Comparison of ENCODE assay signal across 8 mouse cellular contexts in genomic region chr7:142657821-142658614, GRCm38 (mm10). TPM values are rescaled to one million over a fixed set of nuclear protein-coding genes. Genes with fewer than 3 reads are reported as not detected.
DNase-seq lines count a peak whose midpoint lies in the region; ATAC-seq and TF ChIP-seq lines count a peak whose summit lies in the region.

No protein-coding gene starts in this region.

- H3K4me2 ChIP-seq in liver, embryonic 11.5 days = peak overlapping the region; percentile 63
- H3K4me2 ChIP-seq in hindbrain, postnatal 0 days (ENCODE audit: low read depth, low read length) = peak overlapping the region; percentile 47
- H3K4me2 ChIP-seq in myocyte (ENCODE audit: low read depth) = peak overlapping the region; percentile 6

- TF ChIP-seq CTCF in embryonic fibroblast, embryonic 13.5 days (IDR thresholded peaks at IDR 0.05; ENCODE audit: borderline replicate concordance, insufficient read depth, low read length) = no peak
- no peak for TF ChIP-seq CTCF in hindbrain, postnatal 0 days (IDR thresholded peaks at IDR 0.05; ENCODE audit: low read depth)

- H3K27ac ChIP-seq in liver, embryonic 11.5 days (ENCODE audit: low read depth, low read length) = peak overlapping the region; percentile 90
- H3K27ac ChIP-seq in embryonic fibroblast, embryonic 13.5 days (ENCODE audit: insufficient read depth, low read length) = peak overlapping the region; percentile 49
- 0 out of 2 replicates have a peak overlapping the region, but pooled peaks have one; percentile 26 for H3K27ac ChIP-seq in hindbrain, postnatal 0 days

- WGBS in liver, embryonic 11.5 days = 3% methylated on average over 34 of the region's 34 CpGs
- 1% methylated on average over 34 of the region's 34 CpGs for WGBS in hindbrain, postnatal 0 days

- H3K4me1 ChIP-seq in liver, embryonic 11.5 days (replicated peaks; ENCODE audit: control insufficient read depth, insufficient read depth, low read length) = peaks cover 4% of the 10 kb centered on the region; the same call in 1 of the 2 replicates
- H3K4me1 ChIP-seq in embryonic fibroblast, embryonic 13.5 days (ENCODE audit: control insufficient read depth, insufficient read depth, low read length) = no peaks in the 10 kb centered on the region
- 0 out of 2 replicates have a peak, but pooled peaks cover 5% of the 10 kb centered on the region for H3K4me1 ChIP-seq in hindbrain, postnatal 0 days (ENCODE audit: insufficient read depth, low read length)

- TF ChIP-seq POLR2A in embryonic fibroblast, embryonic 13.5 days (IDR thresholded peaks at IDR 0.05; ENCODE audit: low read depth, low read length) = no peak
- no peak for TF ChIP-seq POLR2A in myocyte (IDR thresholded peaks at IDR 0.05; ENCODE audit: insufficient read length, low read depth)

- H3K4me3 ChIP-seq in liver, embryonic 11.5 days (ENCODE audit: low read depth, low read length) = peak overlapping the region; percentile 59
- peak overlapping the region; percentile 52 for H3K4me3 ChIP-seq in embryonic fibroblast, embryonic 13.5 days (ENCODE audit: insufficient read depth, low read length)
- peak overlapping the region; percentile 30 for H3K4me3 ChIP-seq in hindbrain, postnatal 0 days (ENCODE audit: low read length)
- H3K4me3 ChIP-seq in myocyte = peak overlapping the region; percentile 15

- peak overlapping the region; percentile 76 for H3K9ac ChIP-seq in liver, embryonic 11.5 days (ENCODE audit: low read depth, low read length)
- no peak overlapping the region for H3K9ac ChIP-seq in hindbrain, postnatal 0 days (replicated peaks; ENCODE audit: low read length)

- no peak overlapping the region for H3ac ChIP-seq in myocyte (ENCODE audit: control insufficient read depth, insufficient read length)

- DNase-seq in liver, embryonic 11.5 days (ENCODE audit: low spot score) = no peak
- DNase-seq in liver = no peak
- DNase-seq in hindbrain, postnatal 0 days (ENCODE audit: low spot score) = no peak
- no peak for DNase-seq in cerebellum, adult 8-10 months
- DNase-seq in left cerebral cortex, postnatal 10 days (ENCODE audit: extremely low spot score in 1 of 2, low spot score in 2 of 2) = no peak

- no peak; the same call in 1 of the 2 replicates for ATAC-seq in liver, embryonic 11.5 days (replicated peaks; ENCODE audit: low FRiP score)
- no peak for ATAC-seq in hindbrain, postnatal 0 days
- no peak for ATAC-seq in erythroid progenitor cell, adult 5-6 weeks (replicated peaks; ENCODE audit: low FRiP score, poor library complexity, severe bottlenecking)

- no peaks in the 10 kb centered on the region for H3K36me3 ChIP-seq in liver, embryonic 11.5 days (ENCODE audit: control insufficient read depth, insufficient read depth, low read length)
- no peaks in the 10 kb centered on the region for H3K36me3 ChIP-seq in hindbrain, postnatal 0 days (ENCODE audit: insufficient read depth, low read length)
- H3K36me3 ChIP-seq in myocyte (ENCODE audit: control insufficient read depth, insufficient read depth) = no peaks in the 10 kb centered on the region

- intact Hi-C loops in left cerebral cortex, postnatal 10 days (cut with DNase I) = no loop called here

- H3K79me2 ChIP-seq in myocyte (ENCODE audit: control insufficient read depth, insufficient read depth) = no peaks in the 10 kb centered on the region

- peaks cover 98% of the 10 kb centered on the region for H3K27me3 ChIP-seq in liver, embryonic 11.5 days (replicated peaks; ENCODE audit: control insufficient read depth, insufficient read depth, low read length)
- peaks cover 83% of the 10 kb centered on the region for H3K27me3 ChIP-seq in hindbrain, postnatal 0 days (ENCODE audit: insufficient read depth, low read length)
- peaks cover 22% of the 10 kb centered on the region for H3K27me3 ChIP-seq in myocyte (ENCODE audit: control insufficient read depth, insufficient read depth, insufficient read length)

- no peaks in the 10 kb centered on the region for H3K9me3 ChIP-seq in liver, embryonic 11.5 days (ENCODE audit: control insufficient read depth, low read length)
- no peaks in the 10 kb centered on the region for H3K9me3 ChIP-seq in hindbrain, postnatal 0 days (ENCODE audit: low read length)

TF ChIP-seq in myocyte, 11 proteins besides CTCF, POLR2A, EP300 and RAD21:
- TF ChIP-seq TCF12 (IDR thresholded peaks at IDR 0.05; ENCODE audit: insufficient read depth, poor library complexity, severe bottlenecking) = no peak
- no peak for TF ChIP-seq CEBPB (IDR thresholded peaks at IDR 0.05; ENCODE audit: insufficient read depth, poor library complexity, severe bottlenecking)
- TF ChIP-seq E2F4 (IDR thresholded peaks at IDR 0.05; ENCODE audit: insufficient read depth) = no peak
- TF ChIP-seq POLR2AphosphoS2 (IDR thresholded peaks at IDR 0.05; ENCODE audit: insufficient read length, low read depth) = no peak
- TF ChIP-seq MYOG (IDR thresholded peaks at IDR 0.05; ENCODE audit: control insufficient read depth in 1 of 3, insufficient read depth in 1 of 3, insufficient read length in 2 of 3, low read depth in 2 of 3) = no peak
- no peak for TF ChIP-seq MYOD1 (IDR thresholded peaks at IDR 0.05; ENCODE audit: control insufficient read depth in 1 of 3, insufficient read length in 2 of 3, low read depth in 2 of 3)
- TF ChIP-seq MAX (IDR thresholded peaks at IDR 0.05; ENCODE audit: low read depth) = no peak
- no peak for TF ChIP-seq SRF (IDR thresholded peaks at IDR 0.05; ENCODE audit: control insufficient read depth, insufficient read length, low read depth)
- TF ChIP-seq TCF3 (IDR thresholded peaks at IDR 0.05; ENCODE audit: insufficient read length, low read depth) = no peak
- TF ChIP-seq REST (IDR thresholded peaks at IDR 0.05; ENCODE audit: insufficient read depth, insufficient read length) = no peak
- TF ChIP-seq USF1 (IDR thresholded peaks at IDR 0.05; ENCODE audit: low read depth) = no peak

RNA-seq across cellular contexts. Expression of gene Igf2, which starts 8.6 kb away (rescaled TPM):
- 390 and 480 TPM in 2 replicates for polyA plus RNA-seq in liver, embryonic 11.5 days (2014; fragmentation: Nextera tagmentation; extraction: Ambion mirVana)
- 2,532 and 4,944 TPM in 2 replicates for polyA plus RNA-seq in embryonic fibroblast, embryonic 13.5 days (2011; ENCODE audit: insufficient read length, low read depth, missing spikeins)
- total RNA-seq in hindbrain, postnatal 0 days (2014; rRNA removed) = 262 and 308 TPM in 2 replicates
- polyA plus RNA-seq in hindbrain, postnatal 0 days (2015; fragmentation: Nextera tagmentation; extraction: Ambion mirVana) = 200 and 279 TPM in 2 replicates
- 331 TPM for polyA plus RNA-seq in myocyte (2012; fragmentation: generic; extraction: Trizol)
- total RNA-seq in erythroid progenitor cell, adult 5-6 weeks (2015; ENCODE audit: low replicate concordance) = not detected in 2 replicates
- total RNA-seq in erythroid progenitor cell, adult 5-6 weeks (2017; ENCODE audit: low replicate concordance) = not detected in 2 replicates
- total RNA-seq in left cerebral cortex, postnatal 10 days (2021) = 100 to 1,000 TPM; 216 to 220 TPM

RNA-seq across cellular contexts. Expression of gene Gm49394, which starts 11.7 kb away (rescaled TPM):
- polyA plus RNA-seq in liver, embryonic 11.5 days (2014; fragmentation: Nextera tagmentation; extraction: Ambion mirVana) = not detected in 2 replicates
- polyA plus RNA-seq in embryonic fibroblast, embryonic 13.5 days (2011; ENCODE audit: insufficient read length, low read depth, missing spikeins) = 0.45 and 0.93 TPM in 2 replicates
- 0.32 and 0.68 TPM in 2 replicates for total RNA-seq in hindbrain, postnatal 0 days (2014; rRNA removed)
- polyA plus RNA-seq in hindbrain, postnatal 0 days (2015; fragmentation: Nextera tagmentation; extraction: Ambion mirVana) = not detected in 2 replicates
- polyA plus RNA-seq in myocyte (2012; fragmentation: generic; extraction: Trizol) = 0.65 TPM
- not detected in 2 replicates for total RNA-seq in erythroid progenitor cell, adult 5-6 weeks (2015; ENCODE audit: low replicate concordance)
- not detected in 2 replicates for total RNA-seq in erythroid progenitor cell, adult 5-6 weeks (2017; ENCODE audit: low replicate concordance)
- under 1 TPM; 0.10 to 0.21 TPM for total RNA-seq in left cerebral cortex, postnatal 10 days (2021)

Comparison
In these comparisons a context has a peak if more than half of its experiments do, and no peak if none do; other contexts are left out.
1. H3K27ac ChIP-seq: peak in every context shown above with its lines; median percentile 90 in liver, embryonic 11.5 days; 49 in embryonic fibroblast, embryonic 13.5 days; 26 in hindbrain, postnatal 0 days.
2. H3K4me2 ChIP-seq: peak in every context shown above with its lines; median percentile 63 in liver, embryonic 11.5 days; 47 in hindbrain, postnatal 0 days; 6 in myocyte.